Mouse (Mus musculus) limb, embryonic 14.5 days (tissue): ENCODE measurements around the gene Tcl1b4. TPM values are rescaled to one million over a fixed set of nuclear protein-coding genes. Genes with fewer than 3 reads are reported as not detected.

Experiments
- ATAC-seq: fragments of 200-750 bp; cut with Nextera tagmentation; 2 replicates; pipeline ENCODE4 v1.8.0; 2017; ENCODE audit warnings: low read depth, moderate number of reproducible peaks, moderate TSS enrichment; ENCODE audit not compliant: low FRiP score
- DNase-seq: peaks from one replicate; pipeline ENCODE4 v3.0.0-alpha.2; 2015; ENCODE audit warnings: low spot score
- H3K27ac ChIP-seq: fragments of 300-500 bp; sonication (generic); replicated peaks from 2 replicates; pipeline ENCODE4 v1.5.1; 2014; ENCODE audit warnings: low read depth, mild to moderate bottlenecking, low read length, moderate library complexity, mixed read lengths
- H3K27me3 ChIP-seq: fragments of 300-500 bp; sonication (generic); 2 replicates; pipeline ENCODE4 v1.6.1; 2014; ENCODE audit warnings: low read length, mixed read lengths; ENCODE audit not compliant: control insufficient read depth, insufficient read depth
- H3K36me3 ChIP-seq: fragments of 300-500 bp; sonication (generic); 2 replicates; pipeline ENCODE4 v1.6.1; 2014; ENCODE audit warnings: mild to moderate bottlenecking, low read length, moderate library complexity, mixed read lengths; ENCODE audit not compliant: control insufficient read depth, insufficient read depth
- H3K4me1 ChIP-seq: fragments of 300-500 bp; sonication (generic); 2 replicates; pipeline ENCODE4 v1.6.1; 2014; ENCODE audit warnings: antibody characterized with exemption, low read length, mixed read lengths; ENCODE audit not compliant: control insufficient read depth, insufficient read depth
- H3K4me2 ChIP-seq: fragments of 300-500 bp; sonication (generic); replicated peaks from 2 replicates; pipeline ENCODE4 v1.6.1; 2014; ENCODE audit warnings: low read depth, mild to moderate bottlenecking, low read length, moderate library complexity; ENCODE audit not compliant: severe bottlenecking
- H3K4me3 ChIP-seq: fragments of 300-500 bp; sonication (generic); replicated peaks from 2 replicates; pipeline ENCODE4 v1.5.1; 2014; ENCODE audit warnings: low read length
- H3K9ac ChIP-seq: fragments of 300-500 bp; sonication (generic); 2 replicates; pipeline ENCODE4 v1.6.1; 2014; ENCODE audit warnings: mild to moderate bottlenecking, low read depth, low read length, moderate library complexity; ENCODE audit not compliant: severe bottlenecking
- H3K9me3 ChIP-seq: fragments of 300-500 bp; sonication (generic); 2 replicates; pipeline ENCODE4 v1.6.1; 2016; ENCODE audit warnings: low read length; ENCODE audit not compliant: control insufficient read depth
- POLR2A ChIP-seq: fragments of 200-500 bp; IDR thresholded peaks from 2 replicates; pipeline ENCODE4 v1.8.0; 2012; ENCODE audit warnings: inconsistent platforms, mild to moderate bottlenecking, moderate library complexity, borderline replicate concordance; ENCODE audit not compliant: insufficient read depth, insufficient read length; ENCODE audit errors: extremely low read depth
- WGBS: fragments of 180-500 bp; shearing (Covaris S2); extraction: QIAGEN DNeasy Blood & Tissue Kit; methylation state at CpG from one replicate; pipeline ENCODE4 v1.1.7; 2014; 5-methylcytosine and 5-hydroxymethylcytosine counted together
- polyA plus RNA-seq, 2 experiments: library from polyadenylated mRNA; depleted of rRNA in 1 of 2; stranded (reverse) in 1 of 2; unstranded in 1 of 2; fragments of >200 nt; fragmentation: Nextera tagmentation in 1 of 2; extraction: Ambion mirVana in 1 of 2; gene quantifications; 2 replicates each; pipeline versions ENCODE4 v1.2.1 to v1.2.3; 2012 to 2014

Gene Tcl1b4
- polyA plus RNA-seq, 2 experiments: not detected

- H3K4me1 ChIP-seq: no peaks in the 10 kb centered on the region
- no peak overlapping the region for H3K9ac ChIP-seq
- H3K36me3 ChIP-seq: no peaks in the 10 kb centered on the region
- H3K4me3 ChIP-seq: no peak overlapping the region
- WGBS: 69% methylated on average over 11 of the region's 11 CpGs
- no peak for DNase-seq
- H3K4me2 ChIP-seq: no peak overlapping the region
- no peak for ATAC-seq
- TF ChIP-seq POLR2A: no peak
- no peaks in the 10 kb centered on the region for H3K27me3 ChIP-seq
- no peak overlapping the region for H3K27ac ChIP-seq
- no peaks in the 10 kb centered on the region for H3K9me3 ChIP-seq
These were observed 32.6 kb downstream of the Tcl1b4 start for GRCm38 (mm10) chr12:105234362-105234761.

- WGBS: 70% methylated on average over 3 of the region's 3 CpGs
These were observed 33.3 kb downstream of the Tcl1b4 start for GRCm38 (mm10) chr12:105235091-105235490.

GRCm38 (mm10) chr12:105239060-105239459, 37.3 kb downstream of the Tcl1b4 start:
- WGBS: 87% methylated on average over 9 of the region's 9 CpGs
- ATAC-seq: no peak
- DNase-seq: no peak
- H3K4me1 ChIP-seq: no peaks in the 10 kb centered on the region
- H3K36me3 ChIP-seq: no peaks in the 10 kb centered on the region
- no peak overlapping the region for H3K4me2 ChIP-seq
- no peak overlapping the region for H3K4me3 ChIP-seq
- H3K9ac ChIP-seq: no peak overlapping the region
- H3K9me3 ChIP-seq: no peaks in the 10 kb centered on the region
- TF ChIP-seq POLR2A: no peak
- no peak overlapping the region for H3K27ac ChIP-seq
- no peaks in the 10 kb centered on the region for H3K27me3 ChIP-seq

More at GRCm38 (mm10) chr12:105235091-105235490, 33.3 kb downstream of the Tcl1b4 start:
- Histone ChIP-seq H3K4me2 (no peak overlapping the region), H3K4me3 (no peak overlapping the region), H3K4me1 (no peaks in the 10 kb centered on the region), H3K9me3 (no peaks in the 10 kb centered on the region), H3K36me3 (no peaks in the 10 kb centered on the region), H3K27me3 (no peaks in the 10 kb centered on the region), H3K27ac (no peak overlapping the region), H3K9ac (no peak overlapping the region)
- DNase-seq: no peak
- TF ChIP-seq POLR2A: no peak
- ATAC-seq: no peak

- WGBS: 2% methylated on average over 9 of the region's 9 CpGs
These were observed 47.0 kb downstream of the Tcl1b4 start for GRCm38 (mm10) chr12:105248763-105249233.

GRCm38 (mm10) chr12:105253796-105254195, 52.0 kb downstream of the Tcl1b4 start:
- Histone ChIP-seq H3K36me3 (no peaks in the 10 kb centered on the region), H3K9me3 (no peaks in the 10 kb centered on the region), H3K4me2 (no peak overlapping the region), H3K4me3 (no peak overlapping the region), H3K4me1 (peaks cover 4% of the 10 kb centered on the region), H3K9ac (no peak overlapping the region), H3K27ac (no peak overlapping the region), H3K27me3 (no peaks in the 10 kb centered on the region)
- DNase-seq: no peak
- no peak for ATAC-seq
- WGBS: 90% methylated on average over 3 of the region's 3 CpGs
- TF ChIP-seq POLR2A: no peak

More at GRCm38 (mm10) chr12:105248763-105249233, 47.0 kb downstream of the Tcl1b4 start:
- H3K4me2 ChIP-seq: peak overlapping the region; percentile 35
- no peak overlapping the region for H3K4me3 ChIP-seq
- H3K36me3 ChIP-seq: no peaks in the 10 kb centered on the region
- ATAC-seq: peak; percentile 34; the same call in 1 of the 2 replicates
- no peak overlapping the region for H3K27ac ChIP-seq
- H3K27me3 ChIP-seq: no peaks in the 10 kb centered on the region
- H3K9me3 ChIP-seq: no peaks in the 10 kb centered on the region
- no peak overlapping the region for H3K9ac ChIP-seq
- H3K4me1 ChIP-seq: peaks cover 7% of the 10 kb centered on the region
- TF ChIP-seq POLR2A: no peak
- DNase-seq: peak; percentile 11

Other genes starting within 250 kb of the Tcl1b4 start
- gene Syne3, start 192.1 kb upstream of the Tcl1b4 start, polyA plus RNA-seq (2012; rRNA removed): 2.6 and 3.0 TPM in 2 replicates
- gene Syne3, start 192.1 kb upstream of the Tcl1b4 start, polyA plus RNA-seq (2014; fragmentation: Nextera tagmentation; extraction: Ambion mirVana): 1.2 and 2.0 TPM in 2 replicates
- 70.0 and 85.1 TPM in 2 replicates for gene Glrx5, start 169.3 kb upstream of the Tcl1b4 start, polyA plus RNA-seq (2012; rRNA removed)
- gene Glrx5, start 169.3 kb upstream of the Tcl1b4 start, polyA plus RNA-seq (2014; fragmentation: Nextera tagmentation; extraction: Ambion mirVana): 163 and 175 TPM in 2 replicates
- 0.05 and 0.17 TPM in 2 replicates for gene Tcl1b2, start 55.9 kb upstream of the Tcl1b4 start, polyA plus RNA-seq (2012; rRNA removed)
- gene Tcl1b2, start 55.9 kb upstream of the Tcl1b4 start, polyA plus RNA-seq (2014; fragmentation: Nextera tagmentation; extraction: Ambion mirVana): not detected in 2 replicates
- gene Tcl1b1, start 42.3 kb upstream of the Tcl1b4 start, polyA plus RNA-seq (2012; rRNA removed): not detected in 2 replicates
- gene Tcl1b1, start 42.3 kb upstream of the Tcl1b4 start, polyA plus RNA-seq (2014; fragmentation: Nextera tagmentation; extraction: Ambion mirVana): not detected in 2 replicates
- gene Tcl1b5, start 25.6 kb upstream of the Tcl1b4 start, polyA plus RNA-seq (2012; rRNA removed): not detected in 2 replicates
- gene Tcl1b5, start 25.6 kb upstream of the Tcl1b4 start, polyA plus RNA-seq (2014; fragmentation: Nextera tagmentation; extraction: Ambion mirVana): not detected in 2 replicates
- gene Tcl1b3, start 10.9 kb upstream of the Tcl1b4 start, polyA plus RNA-seq (2012; rRNA removed): not detected in 2 replicates
- gene Tcl1b3, start 10.9 kb upstream of the Tcl1b4 start, polyA plus RNA-seq (2014; fragmentation: Nextera tagmentation; extraction: Ambion mirVana): not detected in 2 replicates
- not detected in 2 replicates for gene Tcl1, start 20.8 kb downstream of the Tcl1b4 start, polyA plus RNA-seq (2012; rRNA removed)
- gene Tcl1, start 20.8 kb downstream of the Tcl1b4 start, polyA plus RNA-seq (2014; fragmentation: Nextera tagmentation; extraction: Ambion mirVana): not detected in 2 replicates
- gene Tunar, start 131.9 kb downstream of the Tcl1b4 start, polyA plus RNA-seq (2012; rRNA removed): 0.31 and 0.40 TPM in 2 replicates
- gene Tunar, start 131.9 kb downstream of the Tcl1b4 start, polyA plus RNA-seq (2014; fragmentation: Nextera tagmentation; extraction: Ambion mirVana): 0.19 and 0.21 TPM in 2 replicates